Mouse (Mus musculus) heart, postnatal 10 days (tissue): ENCODE results near the gene Smdt1. TPM values are rescaled to one million over a fixed set of nuclear protein-coding genes. Genes with fewer than 3 reads are reported as not detected.

Source experiments
- microRNA-seq, 2 experiments: library from miRNA; unstranded; fragments of <30 nt; microRNA quantifications; one replicate each; pipeline ENCODE4 v1.2.0; 2022
- total RNA-seq, 2 experiments: library from RNA; stranded (reverse); gene quantifications; 2 replicates each; pipeline ENCODE4 v1.2.3; 2021

Smdt1 gene
- total RNA-seq, 2 experiments from 2014 or later: 195 to 202 TPM

Small RNA genes within 50 kb of the gene (microRNA-seq; reads per million reads assigned to microRNA genes)
- gene Mir7684: 0 reads per million in 2 experiments

Other genes starting within 250 kb of the Smdt1 start
- 1 to 10 TPM; 5.1 to 5.5 TPM for gene Ccdc134, start 211.0 kb upstream of the Smdt1 start, total RNA-seq
- 10 to 100 TPM; 35.1 to 38.8 TPM for gene Srebf2, start 191.8 kb upstream of the Smdt1 start, total RNA-seq
- under 1 TPM in 1 of 2 experiments, not detected in 1; 0.36 TPM for gene Shisa8, start 126.1 kb upstream of the Smdt1 start, total RNA-seq
- gene Tnfrsf13c, start 114.6 kb upstream of the Smdt1 start, total RNA-seq: under 1 TPM; 0.27 to 0.69 TPM
- 1 to 10 TPM; 6.6 to 7.8 TPM for gene Cenpm, start 94.2 kb upstream of the Smdt1 start, total RNA-seq
- gene 1500009C09Rik, start 86.6 kb upstream of the Smdt1 start, total RNA-seq: not detected
- gene Sept3, start 64.1 kb upstream of the Smdt1 start, total RNA-seq: 1 to 10 TPM in 1 of 2 experiments, under 1 TPM in 1; 0.57 to 1.4 TPM
- gene Wbp2nl, start 40.0 kb upstream of the Smdt1 start, total RNA-seq: not detected
- 10 to 100 TPM; 46.3 to 47.5 TPM for gene Naga, start within 50 bp of the Smdt1 start, total RNA-seq
- gene Pheta2, start within 50 bp of the Smdt1 start, total RNA-seq: 1 to 10 TPM; 2.8 to 3.2 TPM
- 100 to 1,000 TPM; 525 to 549 TPM for gene Ndufa6, start 15.4 kb downstream of the Smdt1 start, total RNA-seq
- gene Cyp2d22, start 41.3 kb downstream of the Smdt1 start, total RNA-seq: 10 to 100 TPM; 17.7 to 30.5 TPM
- not detected for gene Cyp2d11, start 55.1 kb downstream of the Smdt1 start, total RNA-seq
- gene Cyp2d10, start 68.2 kb downstream of the Smdt1 start, total RNA-seq: not detected
- not detected for gene Cyp2d9, start 94.5 kb downstream of the Smdt1 start, total RNA-seq
- gene Cyp2d12, start 216.1 kb downstream of the Smdt1 start, total RNA-seq: not detected